Mouse (Mus musculus) heart, embryonic 13.5 days (tissue): ENCODE data around the gene Galnt7. TPM values are rescaled to one million over a fixed set of nuclear protein-coding genes. Genes with fewer than 3 reads are reported as not detected.

Experiments used
- ATAC-seq: fragments of 200-750 bp; cut with Nextera tagmentation; 2 replicates; pipeline ENCODE4 v1.8.0; 2017; ENCODE audit warnings: moderate TSS enrichment; ENCODE audit not compliant: insufficient number of reproducible peaks, low FRiP score, low TSS enrichment; ENCODE audit errors: extremely low read depth
- H3K27ac ChIP-seq: fragments of 300-500 bp; sonication (generic); replicated peaks from 2 replicates; pipeline ENCODE4 v1.5.1; 2015; ENCODE audit warnings: moderate library complexity, mild to moderate bottlenecking, inconsistent platforms
- H3K27me3 ChIP-seq: fragments of 300-500 bp; sonication (generic); replicated peaks from 2 replicates; pipeline ENCODE4 v1.6.1; 2015; ENCODE audit warnings: mild to moderate bottlenecking, inconsistent platforms
- H3K36me3 ChIP-seq: fragments of 300-500 bp; sonication (generic); 2 replicates; pipeline ENCODE4 v1.6.1; 2015; ENCODE audit warnings: mild to moderate bottlenecking, inconsistent platforms
- H3K4me1 ChIP-seq: fragments of 300-500 bp; sonication (generic); 2 replicates; pipeline ENCODE4 v1.6.1; 2015; ENCODE audit warnings: inconsistent platforms
- H3K4me2 ChIP-seq: fragments of 300-500 bp; sonication (generic); 2 replicates; pipeline ENCODE4 v1.6.1; 2015; ENCODE audit warnings: inconsistent platforms, mild to moderate bottlenecking, moderate library complexity
- H3K4me3 ChIP-seq: fragments of 300-500 bp; sonication (generic); 2 replicates; pipeline ENCODE4 v1.5.1; 2015; ENCODE audit warnings: moderate library complexity, mild to moderate bottlenecking, inconsistent platforms
- H3K9ac ChIP-seq: fragments of 300-500 bp; sonication (generic); 2 replicates; pipeline ENCODE4 v1.6.1; 2015; ENCODE audit warnings: inconsistent platforms, mild to moderate bottlenecking, moderate library complexity
- H3K9me3 ChIP-seq: fragments of 300-500 bp; sonication (generic); 2 replicates; pipeline ENCODE4 v1.6.1; 2016; ENCODE audit warnings: inconsistent platforms
- WGBS: fragments of 180-500 bp; shearing (Covaris S2); methylation state at CpG from one replicate; pipeline ENCODE4 v1.1.7; 2015; ENCODE audit warnings: mixed read lengths; 5-methylcytosine and 5-hydroxymethylcytosine counted together
- polyA plus RNA-seq: library from polyadenylated mRNA; unstranded; fragments of >200 nt; fragmentation: Nextera tagmentation; extraction: Ambion mirVana; gene quantifications from 2 replicates; pipeline ENCODE4 v1.2.1, GENCODE M21; 2015

The Galnt7 gene
- polyA plus RNA-seq, 1 experiment from 2014 or later = 5.9 TPM

DNA sequence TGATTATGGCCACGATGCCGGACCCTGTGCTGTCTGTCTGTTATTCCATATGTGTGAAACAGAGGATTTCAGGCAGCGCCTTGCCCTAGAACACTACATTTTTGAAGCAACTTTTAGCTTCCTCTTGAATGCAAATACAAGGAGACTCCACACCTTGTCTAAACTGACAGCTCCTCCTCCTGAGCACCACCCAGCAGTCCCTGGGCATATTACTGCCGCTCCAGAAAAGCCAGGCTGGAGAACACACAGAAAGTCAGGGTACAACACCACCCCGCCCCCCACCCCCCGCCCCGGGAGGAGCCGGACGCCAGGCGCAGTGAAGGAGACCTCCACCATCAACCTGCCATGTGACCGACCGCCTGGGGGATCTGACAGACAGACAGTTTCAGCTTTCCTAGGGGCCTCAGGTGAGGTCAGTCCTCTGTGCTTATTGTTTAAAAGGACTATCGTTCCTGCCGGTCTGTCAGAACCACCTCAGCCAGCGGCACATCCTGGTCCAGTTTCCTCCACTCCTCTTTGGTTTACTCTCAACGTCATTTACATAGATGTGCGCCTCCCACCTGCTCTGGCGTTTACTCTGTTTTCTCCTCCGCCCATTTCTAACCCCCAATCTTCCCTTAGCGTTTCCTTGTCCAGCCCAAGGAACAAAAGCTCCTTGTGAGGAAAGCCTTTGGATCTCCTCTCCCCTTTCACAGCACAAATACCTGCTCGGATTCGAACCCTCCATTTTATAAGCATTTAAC lies 52.8 kb downstream of the Galnt7 start:
- H3K9me3 ChIP-seq = no peaks in the 10 kb centered on the region
- H3K4me1 ChIP-seq = peaks cover 20% of the 10 kb centered on the region
- H3K27ac ChIP-seq = no peak overlapping the region
- H3K4me3 ChIP-seq = peak overlapping the region; percentile 36
- ATAC-seq = no peak
- peak overlapping the region; percentile 66 for H3K4me2 ChIP-seq
- H3K9ac ChIP-seq = peak overlapping the region; percentile 44; the same call in 1 of the 2 replicates
- 24% methylated on average over 22 of the region's 22 CpGs for WGBS
- H3K36me3 ChIP-seq = no peaks in the 10 kb centered on the region
- peaks cover 12% of the 10 kb centered on the region; the same call in 1 of the 2 replicates for H3K27me3 ChIP-seq

DNA sequence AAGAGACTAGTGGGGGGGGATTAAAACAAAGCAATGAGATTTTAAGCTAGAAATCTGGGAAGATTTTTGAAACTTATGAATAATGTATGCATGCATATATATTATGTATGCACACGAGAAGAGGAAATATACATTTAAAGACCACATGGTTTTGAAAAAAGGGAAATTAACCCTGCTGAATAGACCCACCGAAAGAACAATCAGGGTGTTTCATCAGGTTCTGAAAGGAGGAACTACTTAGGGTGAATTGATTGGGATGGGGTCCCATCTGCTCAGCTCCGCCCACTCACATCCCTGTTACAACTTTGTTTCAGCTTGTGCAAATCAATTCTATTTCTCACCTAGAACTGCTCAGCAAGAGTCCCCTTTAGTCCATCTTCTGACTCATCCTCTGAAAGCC lies 57.0 kb downstream of the Galnt7 start:
- Histone ChIP-seq H3K4me1 (peaks cover 8% of the 10 kb centered on the region), H3K9me3 (no peaks in the 10 kb centered on the region), H3K27me3 (0 out of 2 replicates have a peak, but pooled peaks cover 4% of the 10 kb centered on the region), H3K9ac (no peak overlapping the region), H3K4me3 (no peak overlapping the region), H3K4me2 (no peak overlapping the region), H3K36me3 (no peaks in the 10 kb centered on the region), H3K27ac (no peak overlapping the region)
- WGBS = 79% methylated on average over 3 of the region's 3 CpGs
- ATAC-seq = no peak

DNA sequence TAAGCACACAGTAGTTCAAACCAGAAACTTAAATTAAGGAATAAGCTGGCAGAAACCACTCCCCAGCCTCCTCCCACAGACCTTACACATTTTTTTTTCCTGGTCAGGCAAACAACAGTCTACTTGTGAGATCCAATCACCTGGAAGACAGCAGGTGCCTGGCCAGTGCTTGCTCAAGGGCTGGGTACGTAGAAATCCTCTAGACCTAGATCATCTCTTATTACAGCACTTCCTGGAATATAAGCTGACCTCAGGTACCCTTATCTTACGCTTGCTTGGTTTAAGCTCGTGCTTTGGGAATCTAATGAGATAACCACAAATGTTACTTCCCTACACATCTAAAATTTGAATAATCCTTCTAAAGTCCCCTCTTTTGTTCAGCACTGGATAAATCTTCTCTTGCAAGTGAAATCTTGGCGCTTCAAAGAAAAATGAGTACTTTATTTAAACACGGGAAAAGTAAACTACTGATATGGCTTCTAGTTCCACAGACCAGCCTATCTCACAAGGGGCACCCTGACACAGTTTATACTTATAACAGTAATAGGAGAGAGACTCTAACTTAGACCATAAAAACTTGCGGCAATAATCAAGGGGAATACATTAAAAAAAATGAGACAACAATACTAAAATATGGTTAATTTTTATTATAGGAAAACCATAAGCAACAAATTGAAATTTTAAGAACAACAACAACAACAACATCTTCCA lies 58.5 kb downstream of the Galnt7 start:
- whole genome bisulfite sequencing = 67% methylated on average over 6 of the region's 6 CpGs

DNA sequence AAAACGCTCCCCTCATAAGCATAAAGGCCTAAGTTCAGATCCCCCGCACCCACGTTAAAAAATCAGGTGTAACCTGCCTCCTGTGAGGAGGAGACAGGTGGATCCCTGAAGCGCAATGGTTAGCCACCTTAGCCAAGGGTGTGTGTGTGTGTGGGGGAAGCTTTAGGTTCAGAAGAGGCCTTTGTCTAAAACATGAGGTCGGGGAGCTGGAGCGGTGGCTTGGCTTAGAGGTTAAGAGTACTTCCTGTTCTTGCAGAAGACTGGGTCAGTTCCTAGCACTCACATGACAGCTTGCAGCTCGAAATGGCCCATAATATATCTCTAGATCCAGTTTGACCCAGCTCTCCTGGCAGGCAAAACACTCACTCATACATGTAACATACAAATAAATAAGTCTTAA lies 60.2 kb downstream of the Galnt7 start:
- Histone ChIP-seq H3K9me3 (no peaks in the 10 kb centered on the region), H3K27ac (no peak overlapping the region), H3K27me3 (no peaks in the 10 kb centered on the region), H3K4me2 (no peak overlapping the region), H3K9ac (no peak overlapping the region), H3K4me3 (no peak overlapping the region), H3K36me3 (no peaks in the 10 kb centered on the region), H3K4me1 (no peaks in the 10 kb centered on the region)
- 76% methylated on average over 7 of the region's 7 CpGs for WGBS
- no peak for ATAC-seq

More for the DNA sequence above, 58.5 kb downstream of the Galnt7 start:
- H3K9me3 ChIP-seq = no peaks in the 10 kb centered on the region
- H3K4me2 ChIP-seq = no peak overlapping the region
- no peaks in the 10 kb centered on the region for H3K36me3 ChIP-seq
- H3K9ac ChIP-seq = no peak overlapping the region
- H3K27ac ChIP-seq = no peak overlapping the region
- H3K27me3 ChIP-seq = no peaks in the 10 kb centered on the region
- no peak overlapping the region for H3K4me3 ChIP-seq
- H3K4me1 ChIP-seq = no peaks in the 10 kb centered on the region
- ATAC-seq = no peak

DNA sequence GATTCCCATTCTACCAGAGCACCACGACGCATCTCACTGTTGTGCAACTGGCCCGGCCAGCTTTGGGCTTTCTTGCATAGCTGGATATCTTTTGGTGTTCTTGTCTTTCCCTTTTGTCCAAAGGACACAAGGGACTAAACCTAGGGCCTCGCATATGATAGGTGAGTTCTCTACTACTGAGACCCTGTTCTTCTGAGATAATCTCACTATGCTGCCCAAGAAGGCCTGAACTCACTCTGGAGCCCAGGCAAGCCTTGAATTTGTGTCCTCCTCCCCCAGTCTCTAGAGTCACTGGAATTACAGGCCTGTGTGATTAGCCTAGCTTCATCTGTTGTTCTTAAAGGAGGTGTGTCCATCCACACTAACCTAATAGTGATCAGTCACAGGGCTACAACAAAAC lies 61.2 kb downstream of the Galnt7 start:
- ATAC-seq = no peak
- WGBS = 84% methylated on average over 4 of the region's 4 CpGs
- no peak overlapping the region for H3K9ac ChIP-seq
- no peak overlapping the region for H3K4me2 ChIP-seq
- H3K4me3 ChIP-seq = no peak overlapping the region
- H3K4me1 ChIP-seq = no peaks in the 10 kb centered on the region
- no peaks in the 10 kb centered on the region for H3K36me3 ChIP-seq
- H3K27ac ChIP-seq = no peak overlapping the region
- no peaks in the 10 kb centered on the region for H3K27me3 ChIP-seq
- H3K9me3 ChIP-seq = no peaks in the 10 kb centered on the region

DNA sequence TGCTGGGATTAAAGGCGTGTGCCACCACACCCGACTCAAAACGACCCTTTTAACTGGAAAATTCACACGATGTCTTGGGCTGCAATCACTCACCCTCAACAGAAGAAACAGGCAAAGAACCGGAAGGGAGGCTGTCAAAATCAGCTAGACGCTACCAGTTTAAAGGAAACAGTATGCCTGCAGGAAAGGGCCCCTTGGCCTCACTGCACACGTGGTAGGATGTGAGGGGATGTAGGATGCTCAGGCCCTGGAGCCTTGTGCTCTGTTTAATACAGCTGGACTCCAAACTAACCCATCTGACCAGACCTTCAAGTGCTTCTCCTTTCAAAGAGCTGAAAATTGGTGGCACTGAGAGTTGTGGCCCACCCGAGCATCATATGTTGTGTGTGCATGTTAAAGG lies 62.8 kb downstream of the Galnt7 start:
- Histone ChIP-seq H3K27me3 (no peaks in the 10 kb centered on the region), H3K4me3 (no peak overlapping the region), H3K4me1 (no peaks in the 10 kb centered on the region), H3K9ac (no peak overlapping the region), H3K36me3 (no peaks in the 10 kb centered on the region), H3K27ac (no peak overlapping the region), H3K4me2 (no peak overlapping the region), H3K9me3 (no peaks in the 10 kb centered on the region)
- no peak for ATAC-seq
- WGBS = 78% methylated on average over 8 of the region's 8 CpGs

DNA sequence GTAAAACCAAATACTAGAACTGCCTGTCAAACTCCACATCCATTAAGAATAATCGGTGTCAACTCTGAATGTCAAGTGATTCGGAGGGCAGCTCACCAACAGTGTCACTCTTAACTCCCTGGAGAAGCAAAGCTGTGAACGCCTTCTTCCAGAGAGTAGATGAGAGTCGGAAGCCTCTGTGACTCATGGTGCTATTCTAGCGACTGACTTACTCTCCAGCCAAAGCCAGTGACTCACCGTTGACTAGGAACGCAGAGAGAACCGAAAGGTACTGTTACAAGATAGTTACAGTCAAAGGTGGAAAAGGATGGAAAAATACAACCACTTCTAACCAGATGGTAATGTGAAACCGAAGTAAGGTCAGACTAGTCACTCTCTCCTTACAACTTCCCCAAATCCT lies 63.7 kb downstream of the Galnt7 start:
- no peak overlapping the region for H3K27ac ChIP-seq
- H3K27me3 ChIP-seq = no peaks in the 10 kb centered on the region
- ATAC-seq = no peak
- no peak overlapping the region for H3K4me3 ChIP-seq
- H3K9me3 ChIP-seq = no peaks in the 10 kb centered on the region
- H3K4me2 ChIP-seq = no peak overlapping the region
- H3K4me1 ChIP-seq = no peaks in the 10 kb centered on the region
- 77% methylated on average over 9 of the region's 9 CpGs for WGBS
- H3K36me3 ChIP-seq = no peaks in the 10 kb centered on the region
- no peak overlapping the region for H3K9ac ChIP-seq

DNA sequence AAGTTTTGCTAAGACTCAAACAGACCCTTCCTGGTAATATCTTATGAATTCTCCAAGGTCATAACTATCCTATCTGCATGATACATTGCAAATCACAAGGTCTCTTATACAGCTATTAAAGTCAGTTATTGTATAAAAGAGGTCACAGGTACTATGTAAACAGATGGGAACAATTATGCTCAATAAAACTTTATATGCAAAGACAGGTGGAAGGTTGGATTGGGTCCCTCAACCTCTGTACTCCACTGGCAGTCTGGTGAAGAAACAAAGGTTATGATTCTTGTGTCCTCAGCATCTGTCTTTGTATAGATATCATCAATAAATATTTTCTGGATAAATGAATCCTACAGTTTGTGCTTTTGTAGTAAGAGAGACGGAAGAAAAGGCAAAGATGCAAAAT lies 64.2 kb downstream of the Galnt7 start:
- 87% methylated on average over 1 of the region's 1 CpGs for WGBS
- Histone ChIP-seq H3K27ac (no peak overlapping the region), H3K4me1 (no peaks in the 10 kb centered on the region), H3K9me3 (no peaks in the 10 kb centered on the region), H3K9ac (no peak overlapping the region), H3K36me3 (no peaks in the 10 kb centered on the region; the same call in 1 of the 2 replicates), H3K27me3 (no peaks in the 10 kb centered on the region), H3K4me2 (no peak overlapping the region), H3K4me3 (no peak overlapping the region)
- no peak for ATAC-seq

DNA sequence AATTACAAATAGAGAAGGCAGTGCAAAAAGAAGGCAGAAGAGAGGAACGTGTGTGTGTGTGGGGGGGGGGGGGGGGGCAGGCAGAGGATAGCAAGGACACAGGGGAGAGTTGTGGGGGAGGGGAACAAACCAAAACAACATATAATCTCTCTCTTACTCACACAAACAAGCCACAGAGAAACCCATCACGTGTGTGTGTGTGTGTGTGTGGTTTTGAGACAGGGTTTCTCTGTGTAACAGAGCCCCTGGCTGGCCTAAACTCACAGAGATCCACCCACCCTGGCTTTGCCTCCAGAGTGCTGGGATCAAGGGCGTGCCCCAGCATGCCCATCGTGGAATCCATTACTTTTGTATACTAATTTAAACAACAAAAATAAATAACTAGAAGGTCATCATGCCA lies 66.2 kb downstream of the Galnt7 start:
- Histone ChIP-seq H3K9me3 (no peaks in the 10 kb centered on the region), H3K9ac (no peak overlapping the region), H3K27ac (no peak overlapping the region), H3K4me2 (no peak overlapping the region), H3K4me3 (no peak overlapping the region), H3K36me3 (no peaks in the 10 kb centered on the region; the same call in 1 of the 2 replicates), H3K4me1 (no peaks in the 10 kb centered on the region), H3K27me3 (no peaks in the 10 kb centered on the region)
- no peak for ATAC-seq
- 56% methylated on average over 4 of the region's 4 CpGs for WGBS

DNA sequence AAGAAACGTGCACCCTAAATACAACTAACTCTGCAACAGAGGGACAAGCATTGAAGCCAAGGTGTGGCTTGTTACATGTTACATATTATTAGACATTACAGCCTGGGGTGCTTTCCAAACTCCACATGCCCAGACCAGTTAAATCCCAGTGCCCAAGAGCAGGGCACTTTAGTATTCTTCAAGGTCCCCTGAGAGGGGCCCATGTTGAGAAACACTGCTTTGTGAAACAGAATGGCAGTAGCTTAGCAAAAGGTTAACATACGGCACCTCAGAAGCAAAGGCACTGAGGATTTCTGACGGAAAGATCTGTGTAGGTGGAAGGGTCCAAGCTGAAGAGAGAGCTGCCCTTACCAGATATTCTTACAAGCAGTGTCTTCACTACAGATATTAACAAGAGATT lies 67.0 kb downstream of the Galnt7 start:
- Histone ChIP-seq H3K4me1 (no peaks in the 10 kb centered on the region), H3K4me3 (no peak overlapping the region), H3K36me3 (no peaks in the 10 kb centered on the region; the same call in 1 of the 2 replicates), H3K9me3 (no peaks in the 10 kb centered on the region), H3K9ac (no peak overlapping the region), H3K27me3 (no peaks in the 10 kb centered on the region), H3K27ac (no peak overlapping the region), H3K4me2 (no peak overlapping the region)
- 67% methylated on average over 3 of the region's 3 CpGs for WGBS
- no peak for ATAC-seq

DNA sequence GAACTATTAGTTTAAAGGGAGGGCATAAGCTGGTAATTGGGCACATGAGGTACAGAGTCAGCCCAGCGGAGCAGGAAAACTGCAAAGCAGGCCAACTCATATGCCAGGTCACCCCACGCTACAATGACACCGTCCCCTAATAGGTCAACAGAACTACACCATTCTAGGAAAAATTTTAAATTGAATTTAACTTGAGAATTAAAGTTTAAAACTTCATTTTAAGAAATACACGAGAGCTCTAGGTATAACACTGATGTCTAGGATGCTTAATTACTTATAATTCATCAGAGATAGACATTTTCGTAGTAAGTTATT lies 67.7 kb downstream of the Galnt7 start:
- Histone ChIP-seq H3K4me1 (no peaks in the 10 kb centered on the region), H3K27ac (no peak overlapping the region), H3K36me3 (no peaks in the 10 kb centered on the region; the same call in 1 of the 2 replicates), H3K27me3 (no peaks in the 10 kb centered on the region), H3K4me3 (no peak overlapping the region), H3K9me3 (no peaks in the 10 kb centered on the region), H3K4me2 (no peak overlapping the region), H3K9ac (no peak overlapping the region)
- ATAC-seq = no peak
- WGBS = 89% methylated on average over 5 of the region's 5 CpGs
